ENCODE assay signal across 8 mouse cellular contexts in genomic region chr1:152954821-152955523, GRCm38 (mm10). TPM values are rescaled to one million over a fixed set of nuclear protein-coding genes. Genes with fewer than 3 reads are reported as not detected.
DNase-seq lines count a peak whose midpoint lies in the region; ATAC-seq lines count a peak whose summit lies in the region.

TSS of gene Nmnat2 (plus strand) at chr1:152954993.

- peaks cover 39% of the 10 kb centered on the region for H3K27me3 ChIP-seq in liver, embryonic 16.5 days (ENCODE audit: control insufficient read depth, insufficient read depth, low read depth, low read length)

- peak; percentile 5 to 13 for DNase-seq in heart, adult 18-20 months
- no peak for DNase-seq in heart, postnatal 25 days (ENCODE audit: low spot score)
- DNase-seq in cerebellum, postnatal 4 days (ENCODE audit: low spot score in 2 of 2) = peak; percentile 29 to 64
- DNase-seq in layer of hippocampus, adult 11-12 months (ENCODE audit: low spot score) = peak; percentile 72
- DNase-seq in right cerebral cortex, postnatal 14 days = peak; percentile 78

- H3K27ac ChIP-seq in liver, embryonic 16.5 days (ENCODE audit: low read length) = no peak within 1 kb of the TSS

- no peak within 1 kb of the TSS for H3K9ac ChIP-seq in liver, embryonic 16.5 days (ENCODE audit: low read depth, low read length)

- intact Hi-C loops in heart, postnatal 25 days (cut with DNase I) = no loop called here

- H3K4me2 ChIP-seq in liver, embryonic 16.5 days (ENCODE audit: low read depth, low read length) = peak within 1 kb of the TSS; percentile 27; the same call in 1 of the 2 replicates

- 0 out of 2 replicates have a peak, but pooled peaks have one; percentile 2 for ATAC-seq in granulocyte monocyte progenitor cell, adult 5-6 weeks (replicated peaks; ENCODE audit: poor library complexity, severe bottlenecking)
- ATAC-seq in liver, embryonic 16.5 days (ENCODE audit: low read depth) = no peak
- no peak for ATAC-seq in activated CD4-positive, CD25-positive, alpha-beta regulatory T cell, adult 4 months

- H3K4me3 ChIP-seq in liver, embryonic 16.5 days (ENCODE audit: low read depth, low read length) = peak within 1 kb of the TSS; percentile 6; the same call in 1 of the 2 replicates

- no peaks in the 10 kb centered on the region for H3K4me1 ChIP-seq in liver, embryonic 16.5 days (ENCODE audit: control insufficient read depth, low read depth, low read length)

- no peaks in the 10 kb centered on the region for H3K36me3 ChIP-seq in liver, embryonic 16.5 days (ENCODE audit: control insufficient read depth, insufficient read depth)

- H3K9me3 ChIP-seq in liver, embryonic 16.5 days (replicated peaks; ENCODE audit: control insufficient read depth, low read length) = no peaks in the 10 kb centered on the region

- 2% methylated on average over 41 of the region's 42 CpGs for WGBS in liver, embryonic 16.5 days (ENCODE audit: insufficient replicate concordance)

RNA-seq across cellular contexts. Expression of gene Nmnat2, which starts in this region (rescaled TPM):
- under 1 TPM; 0.27 to 0.51 TPM for total RNA-seq in heart, adult 18-20 months (2021)
- under 1 TPM; 0.31 to 0.47 TPM for total RNA-seq in heart, postnatal 25 days (2021)
- total RNA-seq in granulocyte monocyte progenitor cell, adult 5-6 weeks (2014; fragmentation: Nextera tagmentation) = not detected in 2 replicates
- total RNA-seq in granulocyte monocyte progenitor cell, adult 5-6 weeks (2017) = not detected in 2 replicates
- polyA plus RNA-seq in liver, embryonic 16.5 days (2015; fragmentation: Nextera tagmentation; extraction: Ambion mirVana) = 0.09 TPM in 1 of 2 replicates, not detected in the other
- 1 to 10 TPM; 1.4 to 2.0 TPM for polyA plus RNA-seq in activated CD4-positive, CD25-positive, alpha-beta regulatory T cell, adult 4 months (2017; shearing (Covaris generic))

Comparison
In these comparisons a context has a peak if more than half of its experiments do, and no peak if none do; other contexts are left out.
1. Peak in DNase-seq in heart, adult 18-20 months; RNA of the gene not detected or under 1 TPM.
2. Peak in ATAC-seq in granulocyte monocyte progenitor cell, adult 5-6 weeks; RNA of the gene not detected or under 1 TPM.